ENCODE assay signal across 14 mouse cellular contexts in genomic region chr15:103145635-103146299, GRCm38 (mm10). TPM values are rescaled to one million over a fixed set of nuclear protein-coding genes. Genes with fewer than 3 reads are reported as not detected.
A peak's percentile ranks its signal among the peaks of the same experiment; 100 is the strongest.
DNase-seq lines count a peak whose midpoint lies in the region; ATAC-seq and TF ChIP-seq lines count a peak whose summit lies in the region.
"Had no signal": no experiment of that assay in that cellular context is flagged by ENCODE, and none has a peak within 500 bp of the region (broad histone marks: within the 10 kb centered on the region; RNA-seq: fewer than 3 reads in every experiment).

No protein-coding gene starts in this region.

- H3K36me3 ChIP-seq in hindbrain, embryonic 10.5 days: no peaks in the 10 kb centered on the region
- H3K36me3 ChIP-seq in hindbrain, embryonic 11.5 days (ENCODE audit: control insufficient read depth, insufficient read depth, low read length): no peaks in the 10 kb centered on the region
- no peaks in the 10 kb centered on the region for H3K36me3 ChIP-seq in hindbrain, embryonic 15.5 days
- H3K36me3 ChIP-seq in neural tube, embryonic 15.5 days: no peaks in the 10 kb centered on the region
- H3K36me3 ChIP-seq in intestine, embryonic 15.5 days: no peaks in the 10 kb centered on the region
- H3K36me3 ChIP-seq: midbrain, embryonic 12.5 days had no signal

- DNase-seq in hindbrain, embryonic 10.5 days (ENCODE audit: low spot score): no peak
- DNase-seq in hindbrain, embryonic 11.5 days (ENCODE audit: low spot score): no peak
- no peak for DNase-seq in gastrocnemius, postnatal 36 days
- DNase-seq: adrenal gland, adult 8-10 months; heart, adult 11 months; liver; lung, adult 2 months; thymus, postnatal 25 days had no signal

- H3K4me1 ChIP-seq in hindbrain, embryonic 10.5 days (replicated peaks): peaks cover 19% of the 10 kb centered on the region
- 0 out of 2 replicates have a peak, but pooled peaks cover 3% of the 10 kb centered on the region for H3K4me1 ChIP-seq in hindbrain, embryonic 11.5 days (replicated peaks; ENCODE audit: control insufficient read depth, insufficient read depth, low read length)
- H3K4me1 ChIP-seq in bone marrow macrophage, adult 2 months (ENCODE audit: control insufficient read depth, insufficient read depth, low read length): peaks cover 24% of the 10 kb centered on the region
- H3K4me1 ChIP-seq in hindbrain, embryonic 15.5 days (replicated peaks): peaks cover 32% of the 10 kb centered on the region
- H3K4me1 ChIP-seq in neural tube, embryonic 15.5 days: peaks cover 36% of the 10 kb centered on the region
- peaks cover 6% of the 10 kb centered on the region; the same call in 1 of the 2 replicates for H3K4me1 ChIP-seq in intestine, embryonic 15.5 days (replicated peaks)

- TF ChIP-seq CTCF in bone marrow macrophage, adult 2 months (IDR thresholded peaks at IDR 0.05; ENCODE audit: low read depth, low read length): no peak

- peak overlapping the region; percentile 57; the same call in 1 of the 2 replicates for H3K4me3 ChIP-seq in hindbrain, embryonic 10.5 days
- no peak overlapping the region; the same call in 1 of the 2 replicates for H3K4me3 ChIP-seq in hindbrain, embryonic 11.5 days (ENCODE audit: low read depth, low read length)
- H3K4me3 ChIP-seq in bone marrow macrophage, adult 2 months (ENCODE audit: insufficient read depth, low read length): no peak overlapping the region
- no peak overlapping the region; the same call in 1 of the 2 replicates for H3K4me3 ChIP-seq in hindbrain, embryonic 15.5 days
- H3K4me3 ChIP-seq in neural tube, embryonic 15.5 days (replicated peaks): no peak overlapping the region
- no peak overlapping the region for H3K4me3 ChIP-seq in intestine, embryonic 15.5 days (replicated peaks)

- no peak overlapping the region for H3K4me2 ChIP-seq in hindbrain, embryonic 11.5 days (replicated peaks; ENCODE audit: low read depth, low read length)
- peak overlapping the region; percentile 83 for H3K4me2 ChIP-seq in hindbrain, embryonic 15.5 days
- peak overlapping the region; percentile 74 for H3K4me2 ChIP-seq in neural tube, embryonic 15.5 days
- no peak overlapping the region for H3K4me2 ChIP-seq in intestine, embryonic 15.5 days (replicated peaks)

- ATAC-seq in hindbrain, embryonic 11.5 days (ENCODE audit: low FRiP score): no peak
- ATAC-seq in hindbrain, embryonic 15.5 days (ENCODE audit: low FRiP score, low read depth): no peak
- ATAC-seq in neural tube, embryonic 15.5 days (ENCODE audit: low FRiP score): no peak
- no peak for ATAC-seq in intestine, embryonic 15.5 days

- intact Hi-C loops in gastrocnemius, postnatal 36 days (cut with DNase I): no loop called here

- TF ChIP-seq POLR2A in bone marrow macrophage, adult 2 months (IDR thresholded peaks at IDR 0.05; ENCODE audit: borderline replicate concordance, low read depth, low read length): no peak

- H3K27me3 ChIP-seq in hindbrain, embryonic 10.5 days (ENCODE audit: insufficient read depth, poor library complexity, severe bottlenecking): peaks cover 89% of the 10 kb centered on the region
- peaks cover 26% of the 10 kb centered on the region for H3K27me3 ChIP-seq in hindbrain, embryonic 11.5 days (ENCODE audit: control insufficient read depth, insufficient read depth, low read length)
- H3K27me3 ChIP-seq in hindbrain, embryonic 15.5 days: peaks cover 9% of the 10 kb centered on the region; the same call in 1 of the 2 replicates
- H3K27me3 ChIP-seq in neural tube, embryonic 15.5 days (replicated peaks): 0 out of 2 replicates have a peak, but pooled peaks cover 8% of the 10 kb centered on the region
- peaks cover 53% of the 10 kb centered on the region for H3K27me3 ChIP-seq in intestine, embryonic 15.5 days (replicated peaks)

- 67% methylated on average over 11 of the region's 11 CpGs for whole genome bisulfite sequencing in hindbrain, embryonic 10.5 days
- WGBS in hindbrain, embryonic 11.5 days: 67% methylated on average over 11 of the region's 11 CpGs
- 56% methylated on average over 11 of the region's 11 CpGs for WGBS in hindbrain, embryonic 15.5 days
- 60% methylated on average over 11 of the region's 11 CpGs for WGBS in neural tube, embryonic 15.5 days
- WGBS in intestine, embryonic 15.5 days: 81% methylated on average over 11 of the region's 11 CpGs

- no peaks in the 10 kb centered on the region for H3K9me3 ChIP-seq in hindbrain, embryonic 10.5 days
- H3K9me3 ChIP-seq in hindbrain, embryonic 11.5 days (ENCODE audit: control insufficient read depth, low read length): no peaks in the 10 kb centered on the region
- H3K9me3 ChIP-seq in hindbrain, embryonic 15.5 days: no peaks in the 10 kb centered on the region
- H3K9me3 ChIP-seq in neural tube, embryonic 15.5 days (replicated peaks): no peaks in the 10 kb centered on the region
- H3K9me3 ChIP-seq in intestine, embryonic 15.5 days: no peaks in the 10 kb centered on the region
- H3K9me3 ChIP-seq: midbrain, embryonic 12.5 days had no signal

- H3K27ac ChIP-seq in hindbrain, embryonic 10.5 days: no peak overlapping the region
- H3K27ac ChIP-seq in hindbrain, embryonic 11.5 days (ENCODE audit: low read depth, low read length): no peak overlapping the region
- H3K27ac ChIP-seq in bone marrow macrophage, adult 2 months (ENCODE audit: insufficient read depth, low read depth, low read length): peak overlapping the region; percentile 13; the same call in 1 of the 2 replicates
- H3K27ac ChIP-seq in hindbrain, embryonic 15.5 days (replicated peaks): peak overlapping the region; percentile 91
- H3K27ac ChIP-seq in neural tube, embryonic 15.5 days (replicated peaks): peak overlapping the region; percentile 91
- no peak overlapping the region for H3K27ac ChIP-seq in intestine, embryonic 15.5 days
- H3K27ac ChIP-seq: macrophage had no signal

- H3K9ac ChIP-seq in hindbrain, embryonic 11.5 days (ENCODE audit: low read depth, low read length): no peak overlapping the region
- no peak overlapping the region for H3K9ac ChIP-seq in hindbrain, embryonic 15.5 days
- peak overlapping the region; percentile 61; the same call in 1 of the 2 replicates for H3K9ac ChIP-seq in neural tube, embryonic 15.5 days (replicated peaks)
- no peak overlapping the region for H3K9ac ChIP-seq in intestine, embryonic 15.5 days

RNA-seq across cellular contexts. Expression of gene Smug1, which starts 21.1 kb away (rescaled TPM):
- polyA plus RNA-seq in hindbrain, embryonic 10.5 days (2016; fragmentation: Nextera tagmentation; extraction: Ambion mirVana): 24.3 TPM in 2 replicates
- polyA plus RNA-seq in hindbrain, embryonic 11.5 days (2014; fragmentation: Nextera tagmentation; extraction: Ambion mirVana): 23.9 and 35.8 TPM in 2 replicates
- 6.7 and 7.4 TPM in 2 replicates for polyA plus RNA-seq in bone marrow macrophage, adult 2 months (2012; ENCODE audit: insufficient read depth, insufficient read length, missing spikeins)
- polyA plus RNA-seq in hindbrain, embryonic 15.5 days (2015; fragmentation: Nextera tagmentation; extraction: Ambion mirVana): 26.9 and 31.1 TPM in 2 replicates
- polyA plus RNA-seq in neural tube, embryonic 15.5 days (2015; fragmentation: Nextera tagmentation; extraction: Ambion mirVana): 25.8 and 30.9 TPM in 2 replicates
- 10 to 100 TPM in 1 of 2 experiments, 1 to 10 TPM in 1; 9.9 to 11.3 TPM for total RNA-seq in gastrocnemius, postnatal 36 days (2021)
- 17.8 and 18.2 TPM in 2 replicates for polyA plus RNA-seq in intestine, embryonic 15.5 days (2015; fragmentation: Nextera tagmentation; extraction: Ambion mirVana)

Comparison
In these comparisons a context has a peak if more than half of its experiments do, and no peak if none do; other contexts are left out.
1. H3K27ac ChIP-seq: peak in bone marrow macrophage, adult 2 months (single experiment), hindbrain, embryonic 15.5 days (single experiment) and neural tube, embryonic 15.5 days (single experiment); none in hindbrain, embryonic 10.5 days (single experiment), hindbrain, embryonic 11.5 days (single experiment) and intestine, embryonic 15.5 days (single experiment).
2. H3K4me2 ChIP-seq: peak in hindbrain, embryonic 15.5 days (single experiment) and neural tube, embryonic 15.5 days (single experiment); none in hindbrain, embryonic 11.5 days (single experiment) and intestine, embryonic 15.5 days (single experiment).